Mouse (Mus musculus): ENCODE measurements at regions not wholly inside any gene's neighbourhood (a gene's known extent, or its start where the extent isn't known, plus 50 kb on each side); places are given as distances from the start of the nearest gene placed in this dataset.

- DNase-seq (ENCODE audit: low spot score) = peak; percentile 57
Observed at GRCm38 (mm10) chr8:93591608-93592301, 56.1 kb upstream of the Ces5a start.

- no peak for DNase-seq (ENCODE audit: low spot score)
Observed at GRCm38 (mm10) chr8:93592302-93592651, 56.6 kb upstream of the Ces5a start.

DNA sequence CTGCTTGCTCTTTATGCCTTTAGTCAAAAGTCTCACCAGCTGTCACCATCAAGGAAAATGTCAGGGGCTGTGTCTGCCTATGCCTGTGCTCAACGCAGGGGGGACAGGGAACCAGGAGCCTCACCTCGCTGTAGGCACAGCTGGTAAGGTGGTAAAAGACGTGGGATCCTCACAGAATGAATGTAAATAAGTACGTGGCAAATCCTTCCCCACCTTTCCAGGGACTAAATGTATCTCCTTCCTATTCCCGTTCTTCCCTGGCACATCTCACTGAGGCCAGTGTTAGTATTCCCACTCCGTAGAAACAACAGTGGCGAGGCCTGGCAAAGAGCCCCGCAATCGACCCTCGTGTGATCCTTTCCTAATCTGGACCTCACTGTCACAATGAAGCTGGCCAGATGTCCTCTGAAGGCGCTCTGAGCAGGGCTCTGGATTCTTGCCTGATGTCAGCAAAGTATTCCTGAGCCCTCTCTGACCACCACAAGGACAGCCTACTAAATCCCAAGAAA lies 63.0 kb upstream of the Ces5a start:
- DNase-seq (ENCODE audit: low spot score) = no peak

DNA sequence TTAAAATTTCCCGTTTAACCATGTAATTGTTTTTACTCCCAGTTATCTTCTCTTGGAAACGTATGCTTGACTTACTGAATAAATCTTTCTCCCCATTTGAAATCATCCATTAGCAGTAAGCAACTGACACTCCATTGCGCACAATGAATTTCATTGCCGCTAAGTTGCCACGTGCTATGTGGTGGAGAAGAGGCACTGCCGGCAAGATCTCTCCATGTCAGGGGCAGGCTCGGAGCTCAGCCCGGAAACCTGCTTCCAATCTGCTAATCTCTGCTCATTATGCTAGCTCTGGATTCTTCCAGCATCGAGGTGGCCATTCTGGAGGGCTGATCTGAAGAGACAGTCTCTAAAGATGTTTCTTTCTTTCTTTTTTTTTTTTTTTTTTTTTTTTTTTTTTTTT lies 63.7 kb upstream of the Ces5a start:
- DNase-seq (ENCODE audit: low spot score) = no peak

GRCm38 (mm10) chr8:93599776-93600175 lies 64.1 kb upstream of the Ces5a start:
- DNase-seq (ENCODE audit: low spot score) = no peak

- peak; percentile 22 for DNase-seq (ENCODE audit: low spot score)
Observed at GRCm38 (mm10) chr8:93626807-93627526, 91.3 kb upstream of the Ces5a start.

DNA sequence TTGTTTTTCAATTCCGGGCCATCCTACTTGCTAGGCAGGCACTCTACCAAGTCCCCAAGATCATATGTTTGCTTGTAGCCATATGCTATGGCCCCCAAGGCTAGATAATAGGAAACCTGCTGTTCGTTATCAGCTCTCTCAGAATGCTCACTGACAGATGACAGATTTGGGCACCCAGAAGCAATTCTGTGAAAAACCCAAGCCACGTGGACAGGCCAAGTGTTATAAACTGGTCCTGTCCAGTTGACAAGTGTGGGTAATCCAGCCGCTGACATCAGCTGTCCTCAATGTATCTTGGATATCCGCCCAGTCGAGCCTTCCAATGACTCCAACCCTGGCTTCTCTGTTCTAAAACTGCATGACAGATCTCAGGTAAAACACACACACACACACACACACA lies 92.0 kb upstream of the Ces5a start:
- DNase-seq (ENCODE audit: low spot score) = no peak

DNA sequence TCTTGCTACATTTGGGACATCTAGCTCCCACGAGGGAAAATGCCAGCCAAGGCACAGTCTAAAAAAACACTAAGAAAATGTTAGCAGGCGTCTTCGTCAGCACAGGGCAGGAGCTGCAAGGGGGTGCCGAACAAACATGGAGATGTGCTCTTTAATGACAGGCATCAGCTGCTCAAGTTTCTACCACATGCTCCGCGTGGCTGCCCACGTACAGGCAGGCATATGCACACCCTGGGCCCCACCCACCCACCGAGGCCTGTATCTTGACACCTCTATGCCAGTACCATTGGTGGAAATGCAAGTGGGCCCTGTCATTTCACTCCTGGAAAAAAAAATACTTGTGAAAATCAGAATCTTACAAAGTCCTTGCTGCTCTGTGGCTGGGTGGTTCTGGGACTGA lies 97.3 kb upstream of the Ces5a start:
- no peak for DNase-seq (ENCODE audit: low spot score)

DNA sequence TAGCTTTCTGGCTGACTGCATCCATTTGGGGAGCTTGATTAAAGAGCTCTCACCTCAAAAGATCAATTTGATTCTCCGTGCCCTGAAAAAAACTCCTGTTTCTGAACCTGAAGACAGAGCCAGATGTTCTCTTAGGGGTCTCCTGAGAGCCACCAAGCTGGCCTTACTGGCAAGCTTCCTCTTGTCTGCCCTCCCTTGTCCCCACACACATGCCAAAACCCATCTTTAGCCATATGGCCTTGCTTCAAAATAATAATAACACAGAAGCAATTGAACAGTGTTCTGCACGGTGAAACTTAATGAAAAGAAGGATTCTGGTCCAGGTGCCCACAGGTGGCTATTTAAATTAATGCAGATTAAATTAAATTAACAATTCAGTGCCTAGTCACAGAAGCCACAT lies 107.1 kb upstream of the Ces5a start:
- no peak for DNase-seq (ENCODE audit: low spot score)

- no peak for DNase-seq (ENCODE audit: low spot score)
Observed at GRCm38 (mm10) chr8:93643471-93644215, 108.0 kb upstream of the Ces5a start.

- no peak for DNase-seq (ENCODE audit: low spot score)
Observed at GRCm38 (mm10) chr8:93653421-93653820, 117.8 kb upstream of the Ces5a start.

DNA sequence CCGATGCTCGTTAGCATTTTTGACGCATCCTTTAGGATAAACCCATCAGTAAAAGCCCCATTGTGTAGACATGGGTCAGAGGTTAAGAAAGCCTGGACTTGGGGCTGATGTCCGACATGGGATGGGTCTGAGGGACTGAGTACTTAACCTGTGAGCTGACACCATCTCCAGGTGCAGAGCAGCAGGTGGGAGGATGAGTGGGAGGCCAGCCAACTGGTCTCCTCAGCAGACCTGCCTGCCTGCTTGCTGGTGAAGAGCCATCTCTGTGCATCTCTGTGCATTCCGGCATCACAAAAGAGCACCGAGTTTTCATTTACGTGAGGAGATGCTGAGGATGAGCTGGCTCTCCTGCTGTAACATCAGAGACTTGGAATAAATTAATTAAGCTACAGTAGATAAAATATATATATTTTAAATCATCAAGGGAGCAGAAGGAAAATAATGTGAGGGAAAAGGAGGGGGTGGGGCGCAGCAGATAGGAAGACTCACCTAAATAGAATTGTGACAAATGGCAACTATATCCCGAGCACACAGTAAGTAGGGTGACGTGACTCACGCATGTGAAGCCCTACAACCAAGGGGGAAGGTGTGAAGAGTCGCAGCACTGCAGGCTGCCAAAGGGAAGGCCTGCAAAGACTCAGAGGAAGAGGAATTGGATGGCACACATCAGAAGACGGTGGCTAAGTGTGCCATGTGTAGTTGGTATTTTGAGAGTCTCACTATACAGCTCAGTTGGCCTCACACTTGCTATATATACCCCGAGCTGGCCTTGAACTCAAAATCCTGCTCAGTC lies 118.5 kb upstream of the Ces5a start:
- no peak for DNase-seq (ENCODE audit: low spot score)

- DNase-seq (ENCODE audit: low spot score) = no peak
Observed at GRCm38 (mm10) chr8:93655752-93656151, 120.1 kb upstream of the Ces5a start.

GRCm38 (mm10) chr8:93661739-93662138 lies 126.1 kb upstream of the Ces5a start:
- DNase-seq (ENCODE audit: low spot score) = peak; percentile 45

DNA sequence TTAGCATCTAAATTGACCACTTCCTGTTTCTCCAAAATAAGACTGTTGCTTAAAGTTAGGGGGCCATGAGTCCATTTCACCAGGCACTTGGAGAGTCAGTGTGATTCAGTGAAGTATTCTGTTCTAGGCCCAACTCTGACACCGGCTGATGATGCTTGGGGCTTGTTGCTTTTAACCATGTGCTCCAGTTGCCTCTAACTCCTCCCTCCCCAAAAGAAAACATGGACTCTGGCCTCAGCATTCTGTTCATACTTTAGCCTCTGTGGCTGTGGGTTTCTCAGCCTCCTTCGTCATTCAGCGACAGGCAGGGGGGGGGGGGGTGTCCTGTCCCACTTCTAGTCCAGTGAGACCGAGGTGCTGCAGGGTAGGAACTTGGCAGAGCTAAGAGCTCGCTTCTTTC lies 126.6 kb upstream of the Ces5a start:
- no peak for DNase-seq (ENCODE audit: low spot score)

DNA sequence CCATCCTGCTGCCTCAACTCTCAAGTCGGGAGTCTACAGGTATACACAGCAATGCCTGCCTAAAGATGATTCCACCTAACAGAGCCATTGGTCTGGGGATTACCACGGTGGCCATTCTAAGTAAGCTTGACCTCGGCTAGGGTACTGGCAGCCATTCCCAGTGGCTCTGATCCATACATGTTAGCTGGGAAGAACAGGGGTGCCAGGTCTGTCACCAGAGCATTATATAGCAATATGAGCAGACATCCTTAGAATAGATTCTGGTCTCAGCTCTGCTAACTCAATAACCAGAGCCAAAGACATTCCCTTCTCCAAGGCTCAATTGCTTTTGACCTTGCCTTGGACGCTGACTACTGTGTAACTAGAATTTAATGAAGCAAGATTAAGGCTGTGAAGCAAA lies 128.2 kb upstream of the Ces5a start:
- DNase-seq (ENCODE audit: low spot score) = no peak

GRCm38 (mm10) chr8:93668306-93668705 lies 132.7 kb upstream of the Ces5a start:
- no peak for DNase-seq (ENCODE audit: low spot score)

- DNase-seq (ENCODE audit: low spot score) = no peak
Observed at GRCm38 (mm10) chr8:93674721-93675120, 135.0 kb upstream of the Gnao1 start.

GRCm38 (mm10) chr8:93683773-93684391 lies 125.9 kb upstream of the Gnao1 start:
- no peak for DNase-seq (ENCODE audit: low spot score)

DNA sequence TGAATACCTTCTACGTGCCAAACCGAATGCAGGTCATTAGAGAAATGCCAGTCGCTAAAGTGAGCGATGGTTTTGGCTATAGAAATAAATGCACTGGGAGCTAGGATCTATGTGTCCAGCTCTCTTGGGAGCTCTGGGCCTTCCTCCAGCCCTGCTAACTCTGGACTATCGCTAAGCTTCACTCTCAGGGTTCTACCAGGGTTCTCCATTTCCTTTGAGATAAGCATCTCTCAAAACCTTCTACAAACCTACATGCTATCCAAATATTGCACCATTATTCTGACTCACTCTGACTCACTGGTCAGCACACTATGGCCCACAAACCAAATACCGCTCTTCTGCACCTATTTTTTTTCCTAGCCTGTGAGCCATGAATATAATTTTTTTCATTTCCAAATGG lies 125.4 kb upstream of the Gnao1 start:
- DNase-seq (ENCODE audit: low spot score) = no peak

DNA sequence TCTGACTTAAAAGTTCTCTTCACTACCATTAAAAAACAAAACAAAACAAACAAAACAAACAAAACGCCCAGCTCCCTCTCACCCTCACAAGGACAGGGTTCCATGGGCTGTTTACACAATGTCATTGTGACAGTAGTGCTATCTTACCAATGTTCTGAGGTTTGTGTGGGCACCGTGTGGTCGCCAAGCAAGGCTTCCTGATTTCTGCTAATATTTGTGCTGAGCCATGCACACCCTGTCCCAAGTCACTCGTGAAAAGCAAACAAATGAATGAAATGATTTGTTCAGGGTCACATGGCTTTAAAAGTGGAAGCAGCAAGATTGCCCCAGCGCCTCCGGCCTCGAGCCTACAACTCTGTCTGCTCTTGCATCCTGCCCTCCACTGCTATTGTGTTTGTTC lies 120.9 kb upstream of the Gnao1 start:
- DNase-seq (ENCODE audit: low spot score) = no peak
